Mouse (Mus musculus) stomach, embryonic 14.5 days (tissue): ENCODE results near the gene Setd1b. TPM values are rescaled to one million over a fixed set of nuclear protein-coding genes. Genes with fewer than 3 reads are reported as not detected.

Source experiments
- ATAC-seq: fragments of 200-750 bp; cut with Nextera tagmentation; 2 replicates; pipeline ENCODE4 v1.8.0; 2017; ENCODE audit warnings: low read depth, moderate TSS enrichment; ENCODE audit not compliant: insufficient number of reproducible peaks, insufficient read depth, low FRiP score
- H3K27ac ChIP-seq: fragments of 300-500 bp; sonication (generic); 2 replicates; pipeline ENCODE4 v1.5.1; 2014; ENCODE audit warnings: mild to moderate bottlenecking, low read length, moderate library complexity, mixed read lengths
- H3K27me3 ChIP-seq: fragments of 300-500 bp; sonication (generic); 2 replicates; pipeline ENCODE4 v1.6.1; 2014; ENCODE audit warnings: low read length, control low read depth, mixed read lengths; ENCODE audit not compliant: control insufficient read depth, insufficient read depth
- H3K36me3 ChIP-seq: fragments of 300-500 bp; sonication (generic); 2 replicates; pipeline ENCODE4 v1.6.1; 2014; ENCODE audit warnings: mild to moderate bottlenecking, control low read depth, low read length, moderate library complexity, mixed read lengths; ENCODE audit not compliant: control insufficient read depth, insufficient read depth
- H3K4me1 ChIP-seq: fragments of 300-500 bp; sonication (generic); 2 replicates; pipeline ENCODE4 v1.6.1; 2014; ENCODE audit warnings: low read length, control low read depth, mixed read lengths; ENCODE audit not compliant: control insufficient read depth, insufficient read depth
- H3K4me2 ChIP-seq: fragments of 300-500 bp; sonication (generic); replicated peaks from 2 replicates; pipeline ENCODE4 v1.6.1; 2014; ENCODE audit warnings: low read depth, low read length, control low read depth
- H3K4me3 ChIP-seq: fragments of 300-500 bp; sonication (generic); 2 replicates; pipeline ENCODE4 v1.5.1; 2014; ENCODE audit warnings: low read depth, low read length, control low read depth
- H3K9ac ChIP-seq: fragments of 300-500 bp; sonication (generic); replicated peaks from 2 replicates; pipeline ENCODE4 v1.6.1; 2014; ENCODE audit warnings: low read depth, mild to moderate bottlenecking, control low read depth, low read length, moderate library complexity, mixed read lengths
- H3K9me3 ChIP-seq: fragments of 300-500 bp; sonication (generic); 2 replicates; pipeline ENCODE4 v1.6.1; 2016; ENCODE audit warnings: low read depth, low read length, control low read depth; ENCODE audit not compliant: control insufficient read depth
- WGBS: fragments of 180-500 bp; shearing (Covaris S2); extraction: QIAGEN DNeasy Blood & Tissue Kit; methylation state at CpG from one replicate; pipeline ENCODE4 v1.1.7; 2014; 5-methylcytosine and 5-hydroxymethylcytosine counted together
- polyA plus RNA-seq: library from polyadenylated mRNA; unstranded; fragments of >200 nt; fragmentation: Nextera tagmentation; extraction: Ambion mirVana; gene quantifications from 2 replicates; pipeline ENCODE4 v1.2.1, GENCODE M21; 2014

The Setd1b gene
- polyA plus RNA-seq, 1 experiment from 2014 or later, result 12.9 TPM

DNA sequence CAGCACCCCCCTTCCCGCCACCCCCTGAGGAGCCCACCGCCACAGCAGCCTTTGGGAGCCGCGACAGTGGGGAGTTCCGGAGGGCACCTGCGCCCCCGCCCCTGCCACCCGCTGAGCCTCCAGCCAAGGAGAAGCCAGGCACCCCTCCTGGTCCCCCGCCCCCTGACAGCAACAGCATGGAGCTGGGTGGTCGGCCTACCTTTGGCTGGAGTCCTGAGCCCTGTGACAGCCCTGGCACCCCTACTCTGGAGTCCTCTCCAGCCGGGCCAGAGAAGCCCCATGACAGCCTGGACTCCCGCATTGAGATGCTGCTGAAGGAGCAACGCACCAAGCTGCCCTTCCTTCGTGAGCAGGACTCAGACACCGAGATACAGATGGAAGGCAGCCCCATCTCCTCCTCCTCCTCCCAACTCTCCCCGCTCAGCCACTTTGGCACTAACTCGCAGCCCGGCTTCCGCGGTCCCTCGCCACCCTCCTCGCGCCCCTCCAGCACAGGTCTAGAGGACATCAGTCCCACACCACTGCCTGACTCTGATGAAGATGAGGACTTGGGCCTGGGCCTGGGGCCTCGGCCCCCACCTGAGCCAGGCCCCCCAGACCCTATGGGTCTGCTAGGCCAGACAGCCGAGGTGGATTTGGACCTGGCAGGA, 6.2 kb downstream of the Setd1b start:
- no peak overlapping the region for H3K4me2 ChIP-seq
- H3K27me3 ChIP-seq, result no peaks in the 10 kb centered on the region
- no peak overlapping the region for H3K4me3 ChIP-seq
- no peak overlapping the region for H3K9ac ChIP-seq
- no peak overlapping the region for H3K27ac ChIP-seq
- 81% methylated on average over 25 of the region's 25 CpGs for WGBS
- peaks cover 52% of the 10 kb centered on the region for H3K4me1 ChIP-seq
- peaks cover 58% of the 10 kb centered on the region for H3K36me3 ChIP-seq
- ATAC-seq, result no peak
- H3K9me3 ChIP-seq, result no peaks in the 10 kb centered on the region

DNA sequence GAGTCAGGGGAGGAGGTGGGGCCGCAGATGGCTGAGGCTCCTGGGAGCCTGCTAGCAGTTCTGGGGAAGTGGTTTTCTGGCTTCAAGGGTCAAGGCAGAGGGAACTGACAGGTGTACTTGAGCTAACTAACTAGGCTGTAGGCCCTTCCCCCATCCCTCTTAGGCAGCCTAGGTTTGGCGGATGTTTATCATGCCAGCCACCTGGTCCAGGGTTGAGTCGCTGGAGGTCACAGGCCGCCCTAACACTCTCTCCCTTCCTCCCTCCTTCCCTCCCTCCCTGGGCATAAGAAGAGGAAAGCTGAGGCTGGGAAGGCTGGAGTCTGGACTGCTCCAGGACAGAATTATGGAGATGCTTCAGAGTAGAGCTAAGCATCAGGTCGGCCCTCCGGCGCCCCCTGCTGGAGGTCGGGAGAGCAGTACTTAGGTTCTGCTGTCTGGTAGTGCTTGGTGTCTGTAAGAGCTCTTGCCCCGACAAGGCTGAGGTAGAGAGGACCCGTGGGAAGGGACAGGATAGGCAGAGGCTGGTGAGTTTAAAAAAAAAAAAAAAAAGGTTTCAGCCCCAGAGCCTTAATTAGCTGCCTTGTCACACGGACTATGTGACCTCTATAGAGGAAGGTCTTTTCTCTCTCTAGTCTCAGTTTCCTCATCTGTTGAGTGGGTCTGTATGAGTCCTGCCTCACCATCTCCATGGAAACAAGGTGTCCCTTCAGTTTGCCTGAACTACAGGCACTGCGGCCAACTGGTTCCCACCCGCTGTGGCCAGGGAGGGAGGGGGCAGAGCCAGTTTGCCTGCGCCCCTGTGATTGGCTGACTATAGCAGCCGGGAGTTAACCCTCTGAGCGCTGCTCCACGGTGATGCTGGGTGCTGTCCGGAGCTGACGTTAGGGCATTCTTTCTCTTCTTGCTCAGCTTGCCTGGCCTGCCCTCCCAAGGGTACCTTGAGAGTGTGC, 7.7 kb downstream of the Setd1b start:
- peaks cover 67% of the 10 kb centered on the region for H3K36me3 ChIP-seq
- H3K4me3 ChIP-seq, result peak overlapping the region; percentile 28
- no peaks in the 10 kb centered on the region for H3K9me3 ChIP-seq
- H3K4me2 ChIP-seq, result peak overlapping the region; percentile 47
- 0 out of 2 replicates have a peak overlapping the region, but pooled peaks have one; percentile 7 for H3K27ac ChIP-seq
- no peak overlapping the region for H3K9ac ChIP-seq
- WGBS, result 6% methylated on average over 19 of the region's 19 CpGs
- ATAC-seq, result peak; percentile 83
- no peaks in the 10 kb centered on the region for H3K27me3 ChIP-seq
- peaks cover 42% of the 10 kb centered on the region for H3K4me1 ChIP-seq

DNA sequence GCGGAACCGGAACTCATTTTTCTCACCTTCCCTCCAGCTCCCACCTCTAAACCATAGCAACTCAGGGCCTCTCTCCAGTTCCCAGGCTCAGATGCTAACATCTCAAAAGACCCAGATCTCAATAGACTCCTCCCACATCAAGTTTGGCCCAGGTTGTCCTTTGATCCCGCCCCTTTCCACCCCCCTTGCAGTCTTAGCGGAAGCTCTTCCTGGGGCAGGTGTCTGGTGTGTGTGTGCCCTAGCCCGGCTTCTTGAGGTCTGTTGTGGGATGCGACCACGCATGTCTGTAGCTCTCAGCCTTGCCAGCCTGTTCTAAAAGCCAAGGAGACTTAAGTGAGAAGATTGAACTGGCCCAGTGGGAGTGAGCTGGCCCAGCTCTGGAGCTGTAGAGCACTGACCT, 8.6 kb downstream of the Setd1b start:
- 32% methylated on average over 7 of the region's 7 CpGs for WGBS

DNA sequence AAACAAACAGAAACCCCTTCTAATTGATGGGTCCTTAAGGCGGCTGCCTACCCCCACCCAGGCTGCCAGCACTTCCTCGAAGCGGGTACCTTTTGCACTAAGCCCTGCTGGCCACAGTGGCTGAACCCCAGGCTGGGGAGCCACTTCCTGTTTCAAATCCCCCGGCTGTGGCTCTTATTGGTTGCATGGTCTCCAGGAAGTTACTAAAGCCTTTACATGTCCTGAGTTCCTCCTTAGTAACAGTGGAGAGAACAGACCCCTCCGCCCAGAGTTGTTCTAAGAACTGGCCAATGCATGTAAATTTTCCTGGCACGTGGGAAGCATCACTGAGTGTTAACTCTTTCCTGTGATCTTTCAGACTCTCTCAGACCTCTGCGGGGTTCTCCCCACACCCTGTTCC, 9.1 kb downstream of the Setd1b start:
- H3K27me3 ChIP-seq, result no peaks in the 10 kb centered on the region
- H3K9me3 ChIP-seq, result no peaks in the 10 kb centered on the region
- H3K36me3 ChIP-seq, result peaks cover 67% of the 10 kb centered on the region
- H3K4me1 ChIP-seq, result peaks cover 33% of the 10 kb centered on the region
- peak overlapping the region; percentile 47 for H3K4me2 ChIP-seq
- H3K27ac ChIP-seq, result no peak overlapping the region
- ATAC-seq, result 0 out of 2 replicates have a peak, but pooled peaks have one; percentile 11
- no peak overlapping the region; the same call in 1 of the 2 replicates for H3K4me3 ChIP-seq
- 24% methylated on average over 7 of the region's 7 CpGs for WGBS
- no peak overlapping the region for H3K9ac ChIP-seq

More for the DNA sequence above, 8.6 kb downstream of the Setd1b start:
- H3K4me2 ChIP-seq, result peak overlapping the region; percentile 47
- no peak; the same call in 1 of the 2 replicates for ATAC-seq
- H3K27ac ChIP-seq, result no peak overlapping the region
- peaks cover 37% of the 10 kb centered on the region for H3K4me1 ChIP-seq
- H3K4me3 ChIP-seq, result peak overlapping the region; percentile 28; the same call in 1 of the 2 replicates
- peaks cover 71% of the 10 kb centered on the region for H3K36me3 ChIP-seq
- no peaks in the 10 kb centered on the region for H3K9me3 ChIP-seq
- H3K27me3 ChIP-seq, result no peaks in the 10 kb centered on the region
- no peak overlapping the region for H3K9ac ChIP-seq

DNA sequence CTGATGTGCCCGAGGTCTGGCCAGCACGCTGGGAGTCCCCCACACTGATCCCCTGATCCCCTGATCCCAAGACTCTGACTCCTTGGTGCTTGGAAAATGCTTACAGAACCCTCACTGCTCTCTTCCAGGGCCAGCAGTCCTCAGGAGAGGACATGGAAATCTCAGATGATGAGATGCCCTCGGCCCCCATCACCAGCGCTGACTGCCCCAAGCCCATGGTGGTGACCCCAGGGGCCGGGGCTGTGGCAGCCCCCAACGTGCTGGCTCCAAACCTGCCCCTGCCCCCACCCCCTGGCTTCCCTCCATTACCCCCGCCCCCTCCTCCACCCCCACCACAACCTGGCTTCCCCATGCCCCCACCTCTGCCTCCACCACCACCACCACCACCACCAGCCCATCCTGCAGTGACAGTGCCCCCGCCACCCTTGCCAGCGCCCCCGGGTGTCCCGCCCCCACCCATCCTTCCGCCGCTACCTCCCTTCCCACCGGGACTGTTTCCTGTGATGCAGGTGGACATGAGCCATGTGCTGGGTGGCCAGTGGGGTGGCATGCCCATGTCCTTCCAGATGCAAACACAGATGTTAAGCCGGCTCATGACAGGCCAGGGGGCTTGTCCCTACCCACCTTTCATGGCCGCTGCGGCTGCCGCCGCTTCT, 9.8 kb downstream of the Setd1b start:
- no peak overlapping the region for H3K27ac ChIP-seq
- peaks cover 63% of the 10 kb centered on the region for H3K36me3 ChIP-seq
- peaks cover 33% of the 10 kb centered on the region for H3K4me1 ChIP-seq
- no peak overlapping the region for H3K4me2 ChIP-seq
- H3K9me3 ChIP-seq, result no peaks in the 10 kb centered on the region
- no peaks in the 10 kb centered on the region for H3K27me3 ChIP-seq
- no peak for ATAC-seq
- no peak overlapping the region for H3K9ac ChIP-seq
- WGBS, result 94% methylated on average over 18 of the region's 19 CpGs
- no peak overlapping the region for H3K4me3 ChIP-seq

DNA sequence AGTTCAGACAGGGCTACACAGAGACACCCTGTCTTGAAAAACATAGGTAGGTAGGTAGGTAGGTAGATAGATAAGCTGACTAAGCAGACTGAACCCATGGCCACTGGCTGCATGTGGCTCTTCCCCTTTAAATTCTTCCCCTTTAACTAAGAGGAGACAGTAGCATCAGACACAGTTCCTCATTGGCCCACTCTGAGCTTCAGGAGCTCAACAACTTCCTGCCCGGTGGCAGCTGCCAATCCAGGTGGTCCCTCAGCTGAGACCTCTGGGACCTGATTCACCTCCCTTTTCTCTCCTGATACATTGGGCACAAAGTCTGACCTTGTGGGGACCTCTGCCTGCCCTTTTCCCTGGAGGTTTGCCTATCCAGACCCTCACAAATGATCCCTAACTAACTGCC, 10.9 kb downstream of the Setd1b start:
- Histone ChIP-seq H3K27me3 (no peaks in the 10 kb centered on the region), H3K4me1 (peaks cover 33% of the 10 kb centered on the region)

DNA sequence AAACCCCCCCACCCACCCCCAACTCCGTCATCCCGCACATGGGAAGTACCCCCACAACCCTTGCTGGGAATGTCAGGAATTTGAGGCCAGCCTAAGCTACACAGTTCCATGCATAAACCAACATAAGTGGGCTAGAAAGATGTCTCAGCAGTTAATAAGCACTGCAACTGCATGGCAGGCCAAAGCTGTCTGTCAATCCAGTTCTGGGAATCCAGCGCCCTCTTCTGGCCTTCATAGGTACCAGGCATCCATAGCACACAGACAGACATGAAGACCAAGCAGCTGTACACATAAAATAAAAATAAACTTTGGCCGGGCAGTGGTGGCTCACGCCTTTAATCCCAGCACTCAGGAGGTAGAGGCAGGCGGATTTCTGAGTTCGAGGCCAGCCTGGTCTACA, 13.4 kb downstream of the Setd1b start:
- Histone ChIP-seq H3K9me3 (no peaks in the 10 kb centered on the region), H3K4me2 (no peak overlapping the region), H3K27ac (no peak overlapping the region), H3K9ac (no peak overlapping the region), H3K27me3 (no peaks in the 10 kb centered on the region), H3K4me1 (peaks cover 11% of the 10 kb centered on the region), H3K4me3 (no peak overlapping the region), H3K36me3 (peaks cover 71% of the 10 kb centered on the region)
- ATAC-seq, result no peak
- WGBS, result 44% methylated on average over 7 of the region's 7 CpGs

More for the DNA sequence above, 10.9 kb downstream of the Setd1b start:
- Histone ChIP-seq H3K9ac (no peak overlapping the region), H3K4me2 (no peak overlapping the region), H3K36me3 (peaks cover 63% of the 10 kb centered on the region), H3K4me3 (no peak overlapping the region), H3K9me3 (no peaks in the 10 kb centered on the region), H3K27ac (no peak overlapping the region)
- no peak for ATAC-seq
- 94% methylated on average over 1 of the region's 1 CpGs for WGBS

DNA sequence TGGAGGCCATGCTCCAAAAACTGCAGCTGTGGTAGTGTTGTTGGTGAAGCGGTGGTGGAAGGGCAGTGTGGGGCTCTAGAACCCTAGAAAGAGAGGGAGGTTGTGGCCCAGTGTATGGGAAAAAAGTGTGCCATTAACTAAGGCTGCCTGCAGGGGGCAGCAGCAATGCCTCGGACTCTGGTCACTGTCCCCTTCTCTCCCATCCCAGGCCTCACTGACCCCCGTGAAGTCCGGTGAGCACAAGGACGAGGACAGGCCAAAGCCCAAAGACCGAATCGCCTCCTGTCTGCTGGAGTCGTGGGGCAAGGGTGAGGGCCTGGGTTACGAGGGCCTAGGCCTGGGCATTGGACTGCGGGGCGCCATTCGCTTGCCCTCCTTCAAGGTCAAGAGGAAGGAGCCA, 14.8 kb downstream of the Setd1b start:
- H3K27ac ChIP-seq, result no peak overlapping the region
- 86% methylated on average over 12 of the region's 12 CpGs for WGBS
- no peaks in the 10 kb centered on the region for H3K4me1 ChIP-seq
- ATAC-seq, result no peak
- peaks cover 81% of the 10 kb centered on the region for H3K36me3 ChIP-seq
- H3K9ac ChIP-seq, result no peak overlapping the region
- no peaks in the 10 kb centered on the region for H3K27me3 ChIP-seq
- no peaks in the 10 kb centered on the region for H3K9me3 ChIP-seq
- H3K4me2 ChIP-seq, result no peak overlapping the region
- H3K4me3 ChIP-seq, result no peak overlapping the region
